Mouse (Mus musculus) small intestine, adult 2 months (tissue): ENCODE data around the gene Rccd1. TPM values are rescaled to one million over a fixed set of nuclear protein-coding genes. Genes with fewer than 3 reads are reported as not detected.

Experiments used
- H3K27ac ChIP-seq: fragments of 200-500 bp; 2 replicates; pipeline ENCODE4 v1.5.1; 2012; ENCODE audit warnings: low read depth, low read length, control low read depth, inconsistent platforms; ENCODE audit not compliant: insufficient read depth
- H3K27me3 ChIP-seq: fragments of 200-500 bp; 2 replicates; pipeline ENCODE4 v1.6.1; 2012; ENCODE audit warnings: mild to moderate bottlenecking, moderate library complexity, low read length, inconsistent platforms; ENCODE audit not compliant: control insufficient read depth, insufficient read depth
- H3K36me3 ChIP-seq: fragments of 200-500 bp; 2 replicates; pipeline ENCODE4 v1.6.1; 2012; ENCODE audit warnings: mild to moderate bottlenecking, low read length, control low read depth, inconsistent platforms; ENCODE audit not compliant: control insufficient read depth, insufficient read depth
- H3K4me1 ChIP-seq: fragments of 200-500 bp; 2 replicates; pipeline ENCODE4 v1.6.1; 2012; ENCODE audit warnings: low read length, inconsistent platforms, mixed read lengths; ENCODE audit not compliant: control insufficient read depth, insufficient read depth, insufficient read length
- H3K4me3 ChIP-seq: fragments of 200-500 bp; 2 replicates; pipeline ENCODE4 v1.5.1; 2012; ENCODE audit warnings: low read depth, mild to moderate bottlenecking, control low read depth, inconsistent platforms, low read length, moderate library complexity
- CTCF ChIP-seq: fragments of 200-500 bp; IDR thresholded peaks from 2 replicates; pipeline ENCODE4 v1.5.1; 2012; ENCODE audit warnings: low read depth, mild to moderate bottlenecking, control low read depth, inconsistent platforms, low read length, moderate library complexity, mixed read lengths; ENCODE audit not compliant: insufficient replicate concordance, insufficient read length; ENCODE audit errors: extremely low read depth
- POLR2A ChIP-seq: fragments of 200-500 bp; IDR thresholded peaks from 2 replicates; pipeline ENCODE4 v1.6.1; 2012; ENCODE audit warnings: low read depth, mild to moderate bottlenecking, control low read depth, inconsistent platforms, low read length, moderate library complexity
- WGBS: fragments of 180-500 bp; shearing (Covaris S2); methylation state at CpG from one replicate; pipeline ENCODE4 v1.1.7; 2018; 5-methylcytosine and 5-hydroxymethylcytosine counted together
- polyA plus RNA-seq: library from polyadenylated mRNA; depleted of rRNA; stranded (reverse); fragments of >200 nt; gene quantifications from 2 replicates; pipeline ENCODE4 v1.2.3, GENCODE M21; 2012

The Rccd1 gene
- polyA plus RNA-seq, 1 experiment, result 3.3 TPM

- no peak overlapping the region for H3K4me3 ChIP-seq
- no peak overlapping the region for H3K27ac ChIP-seq
- TF ChIP-seq POLR2A, result no peak
- TF ChIP-seq CTCF, result 0 out of 2 replicates have a peak, but pooled peaks have one; percentile 11
- H3K36me3 ChIP-seq, result peaks cover 25% of the 10 kb centered on the region
- peaks cover 8% of the 10 kb centered on the region; the same call in 1 of the 2 replicates for H3K4me1 ChIP-seq
- H3K27me3 ChIP-seq, result no peaks in the 10 kb centered on the region
- 89% methylated on average over 2 of the region's 2 CpGs for WGBS
Measured at GRCm38 (mm10) chr7:80301522-80301921, 22.7 kb downstream of the Rccd1 start.

GRCm38 (mm10) chr7:80299568-80299967 lies 24.7 kb downstream of the Rccd1 start:
- H3K27me3 ChIP-seq, result no peaks in the 10 kb centered on the region
- H3K36me3 ChIP-seq, result peaks cover 13% of the 10 kb centered on the region
- H3K4me1 ChIP-seq, result peaks cover 8% of the 10 kb centered on the region; the same call in 1 of the 2 replicates
- WGBS, result 17% methylated on average over 3 of the region's 3 CpGs
- peak overlapping the region; percentile 59 for H3K27ac ChIP-seq
- TF ChIP-seq CTCF (no peak), POLR2A (no peak)
- H3K4me3 ChIP-seq, result peak overlapping the region; percentile 33

GRCm38 (mm10) chr7:80298754-80299153 lies 25.5 kb downstream of the Rccd1 start:
- Histone ChIP-seq H3K4me1 (peaks cover 8% of the 10 kb centered on the region; the same call in 1 of the 2 replicates), H3K36me3 (peaks cover 9% of the 10 kb centered on the region; the same call in 1 of the 2 replicates), H3K27me3 (no peaks in the 10 kb centered on the region), H3K4me3 (no peak overlapping the region), H3K27ac (no peak overlapping the region)
- 90% methylated on average over 4 of the region's 4 CpGs for WGBS
- TF ChIP-seq POLR2A (no peak), CTCF (no peak)

- Histone ChIP-seq H3K27ac (no peak overlapping the region), H3K4me3 (no peak overlapping the region), H3K4me1 (peaks cover 8% of the 10 kb centered on the region; the same call in 1 of the 2 replicates), H3K27me3 (no peaks in the 10 kb centered on the region), H3K36me3 (peaks cover 5% of the 10 kb centered on the region; the same call in 1 of the 2 replicates)
- 77% methylated on average over 3 of the region's 3 CpGs for WGBS
- TF ChIP-seq CTCF (no peak), POLR2A (no peak; the same call in 1 of the 2 replicates)
Measured at GRCm38 (mm10) chr7:80297041-80297440, 27.2 kb downstream of the Rccd1 start.

GRCm38 (mm10) chr7:80296462-80296861 lies 27.8 kb downstream of the Rccd1 start:
- no peak overlapping the region for H3K4me3 ChIP-seq
- peaks cover 8% of the 10 kb centered on the region; the same call in 1 of the 2 replicates for H3K4me1 ChIP-seq
- TF ChIP-seq CTCF (no peak), POLR2A (no peak)
- peaks cover 2% of the 10 kb centered on the region; the same call in 1 of the 2 replicates for H3K36me3 ChIP-seq
- H3K27ac ChIP-seq, result no peak overlapping the region
- no peaks in the 10 kb centered on the region for H3K27me3 ChIP-seq
- WGBS, result 72% methylated on average over 6 of the region's 6 CpGs

- peaks cover 8% of the 10 kb centered on the region; the same call in 1 of the 2 replicates for H3K4me1 ChIP-seq
- no peak for TF ChIP-seq POLR2A
- TF ChIP-seq CTCF, result no peak
- no peaks in the 10 kb centered on the region for H3K27me3 ChIP-seq
- WGBS, result 3% methylated on average over 37 of the region's 37 CpGs
- H3K4me3 ChIP-seq, result peak overlapping the region; percentile 81
- H3K36me3 ChIP-seq, result peaks cover 5% of the 10 kb centered on the region; the same call in 1 of the 2 replicates
- no peak overlapping the region for H3K27ac ChIP-seq
Measured at GRCm38 (mm10) chr7:80294764-80295648, 29.2 kb downstream of the Rccd1 start.
